Mouse (Mus musculus) E14TG2a.4 (cell line): ENCODE data around the gene Zfp821.

ENCODE experiments used
- CTCF ChIP-seq: conservative IDR thresholded peaks from 2 replicates; pipeline ENCODE4 v1.5.1; 2014; ENCODE audit warnings: low read length
- NANOG ChIP-seq: IDR thresholded peaks from 2 replicates; pipeline ENCODE4 v1.6.1; 2014; ENCODE audit warnings: borderline replicate concordance, low read length, mixed read lengths

- no peak for TF ChIP-seq CTCF
- no peak for TF ChIP-seq NANOG
Observed at GRCm38 (mm10) chr8:109725106-109725505, 19.8 kb downstream of the Zfp821 start.
